Mouse (Mus musculus): Measurements from ENCODE around the gene Asic3. TPM values are rescaled to one million over a fixed set of nuclear protein-coding genes. Genes with fewer than 3 reads are reported as not detected.
A peak's percentile ranks its signal among the peaks of the same experiment; 100 is the strongest.

The Asic3 gene
- total RNA-seq, 2 experiments from 2014 or later: not detected

- ATAC-seq (replicated peaks; ENCODE audit: poor library complexity, severe bottlenecking): peak; percentile 85
Observed at GRCm38 (mm10) chr5:24416222-24416736, 3.1 kb downstream of the Asic3 start.

- no peak for ATAC-seq (replicated peaks; ENCODE audit: poor library complexity, severe bottlenecking)
Observed at GRCm38 (mm10) chr5:24417587-24417986, 4.4 kb downstream of the Asic3 start.

GRCm38 (mm10) chr5:24420381-24420780 is 7.2 kb downstream of the Asic3 start:
- ATAC-seq (replicated peaks; ENCODE audit: poor library complexity, severe bottlenecking): no peak

GRCm38 (mm10) chr5:24423129-24424003 is 10.2 kb downstream of the Asic3 start, which contains the start of the genes Cdk5 and Slc4a2:
Gene Cdk5, minus strand, starts transcription at chr5:24423530.
Gene Slc4a2, plus strand, starts transcription at chr5:24423837.
- peak; percentile 82 for ATAC-seq (replicated peaks; ENCODE audit: poor library complexity, severe bottlenecking)

GRCm38 (mm10) chr5:24424004-24424781 is 11.0 kb downstream of the Asic3 start:
- ATAC-seq (replicated peaks; ENCODE audit: poor library complexity, severe bottlenecking): peak; percentile 45

GRCm38 (mm10) chr5:24424861-24425411 is 11.7 kb downstream of the Asic3 start:
- ATAC-seq (replicated peaks; ENCODE audit: poor library complexity, severe bottlenecking): peak; percentile 31

- ATAC-seq (replicated peaks; ENCODE audit: poor library complexity, severe bottlenecking): peak; percentile 14
Observed at GRCm38 (mm10) chr5:24425421-24426036, 12.3 kb downstream of the Asic3 start.

GRCm38 (mm10) chr5:24426037-24426432 is 12.8 kb downstream of the Asic3 start:
- no peak for ATAC-seq (replicated peaks; ENCODE audit: poor library complexity, severe bottlenecking)

GRCm38 (mm10) chr5:24426556-24427284 is 13.5 kb downstream of the Asic3 start:
- no peak for ATAC-seq (replicated peaks; ENCODE audit: poor library complexity, severe bottlenecking)

- no peak for ATAC-seq (replicated peaks; ENCODE audit: poor library complexity, severe bottlenecking)
Observed at GRCm38 (mm10) chr5:24427285-24427633, 14.1 kb downstream of the Asic3 start.

GRCm38 (mm10) chr5:24427981-24428402 is 14.8 kb downstream of the Asic3 start:
- no peak for ATAC-seq (replicated peaks; ENCODE audit: poor library complexity, severe bottlenecking)

GRCm38 (mm10) chr5:24428596-24428995 is 15.4 kb downstream of the Asic3 start:
- no peak for ATAC-seq (replicated peaks; ENCODE audit: poor library complexity, severe bottlenecking)

- ATAC-seq (replicated peaks; ENCODE audit: poor library complexity, severe bottlenecking): no peak
Observed at GRCm38 (mm10) chr5:24433993-24434392, 20.8 kb downstream of the Asic3 start.

GRCm38 (mm10) chr5:24441187-24441586 is 28.0 kb downstream of the Asic3 start:
- no peak for ATAC-seq (replicated peaks; ENCODE audit: poor library complexity, severe bottlenecking)

- ATAC-seq (replicated peaks; ENCODE audit: poor library complexity, severe bottlenecking): no peak
Observed at GRCm38 (mm10) chr5:24442029-24442428, 28.8 kb downstream of the Asic3 start.

- no peak for ATAC-seq (replicated peaks; ENCODE audit: poor library complexity, severe bottlenecking)
Observed at GRCm38 (mm10) chr5:24443204-24443603, 30.0 kb downstream of the Asic3 start.

GRCm38 (mm10) chr5:24443927-24444326 is 30.7 kb downstream of the Asic3 start:
- no peak for ATAC-seq (replicated peaks; ENCODE audit: poor library complexity, severe bottlenecking)

- ATAC-seq (replicated peaks; ENCODE audit: poor library complexity, severe bottlenecking): peak; percentile 74
Observed at GRCm38 (mm10) chr5:24444746-24445427, 31.7 kb downstream of the Asic3 start, which contains the start of gene Fastk. Gene Fastk, minus strand, starts transcription at chr5:24445287.
